Mouse (Mus musculus): ENCODE measurements around the gene Shld1.

Gene Shld1

GRCm38 (mm10) chr2:132686756-132687737 lies at the start of gene Shld1:
Shld1 (plus strand) TSS chr2:132686931.
- DNase-seq (ENCODE audit: low spot score in 2 of 2) = peak; percentile 46 to 81

GRCm38 (mm10) chr2:132638306-132638705 lies 48.4 kb upstream of the Shld1 start:
- DNase-seq (ENCODE audit: low spot score in 2 of 2) = no peak

- DNase-seq (ENCODE audit: low spot score in 2 of 2) = no peak
Measured at GRCm38 (mm10) chr2:132639337-132639736, 47.4 kb upstream of the Shld1 start.

GRCm38 (mm10) chr2:132641196-132641595 lies 45.5 kb upstream of the Shld1 start:
- DNase-seq (ENCODE audit: low spot score in 2 of 2) = no peak

- DNase-seq (ENCODE audit: low spot score in 2 of 2) = no peak
Measured at GRCm38 (mm10) chr2:132643161-132643560, 43.6 kb upstream of the Shld1 start.

GRCm38 (mm10) chr2:132646856-132647745 lies 39.6 kb upstream of the Shld1 start:
- no peak for DNase-seq (ENCODE audit: low spot score in 2 of 2)

GRCm38 (mm10) chr2:132649352-132649870 lies 37.3 kb upstream of the Shld1 start:
- no peak for DNase-seq (ENCODE audit: low spot score in 2 of 2)

GRCm38 (mm10) chr2:132650546-132650945 lies 36.2 kb upstream of the Shld1 start:
- DNase-seq (ENCODE audit: low spot score in 2 of 2) = no peak

- no peak for DNase-seq (ENCODE audit: low spot score in 2 of 2)
Measured at GRCm38 (mm10) chr2:132652476-132652875, 34.3 kb upstream of the Shld1 start.

GRCm38 (mm10) chr2:132654834-132655495 lies 31.8 kb upstream of the Shld1 start:
- no peak for DNase-seq (ENCODE audit: low spot score in 2 of 2)

- DNase-seq (ENCODE audit: low spot score in 2 of 2) = no peak
Measured at GRCm38 (mm10) chr2:132657186-132657585, 29.5 kb upstream of the Shld1 start.

GRCm38 (mm10) chr2:132658412-132659120 lies 28.2 kb upstream of the Shld1 start:
- no peak for DNase-seq (ENCODE audit: low spot score in 2 of 2)

GRCm38 (mm10) chr2:132669091-132669490 lies 17.6 kb upstream of the Shld1 start:
- no peak for DNase-seq (ENCODE audit: low spot score in 2 of 2)

- DNase-seq (ENCODE audit: low spot score in 2 of 2) = no peak
Measured at GRCm38 (mm10) chr2:132670290-132670689, 16.4 kb upstream of the Shld1 start.

GRCm38 (mm10) chr2:132672121-132672520 lies 14.6 kb upstream of the Shld1 start:
- DNase-seq (ENCODE audit: low spot score in 2 of 2) = no peak

GRCm38 (mm10) chr2:132676111-132676510 lies 10.6 kb upstream of the Shld1 start:
- DNase-seq (ENCODE audit: low spot score in 2 of 2) = no peak

- no peak for DNase-seq (ENCODE audit: low spot score in 2 of 2)
Measured at GRCm38 (mm10) chr2:132685001-132685400, 1.7 kb upstream of the Shld1 start.

GRCm38 (mm10) chr2:132688611-132689021 lies 1.9 kb downstream of the Shld1 start:
- DNase-seq (ENCODE audit: low spot score in 2 of 2) = no peak

- DNase-seq (ENCODE audit: low spot score in 2 of 2) = no peak
Measured at GRCm38 (mm10) chr2:132689188-132689568, 2.4 kb downstream of the Shld1 start.

GRCm38 (mm10) chr2:132689569-132690231 lies 3.0 kb downstream of the Shld1 start:
- no peak for DNase-seq (ENCODE audit: low spot score in 2 of 2)
